Mouse (Mus musculus) layer of hippocampus, postnatal 10 days (tissue): ENCODE measurements around the gene Hsd3b4. TPM values are rescaled to one million over a fixed set of nuclear protein-coding genes. Genes with fewer than 3 reads are reported as not detected.
"Not testable (repeated sequence)": the region's sequence is repeated elsewhere in the genome, so short reads cannot be mapped to it uniquely, and the experiment has no call there.

Experiments
- DNase-seq, 2 experiments: peaks; one replicate each; pipeline ENCODE4 v3.0.0; 2021; ENCODE audit warnings: low spot score in 2 of 2
- long read RNA-seq: library from polyadenylated mRNA; stranded (forward); transcript quantifications from one replicate; pipeline ENCODE4 v2.0.0, GENCODE M21; 2023
- total RNA-seq, 2 experiments: library from RNA; stranded (reverse); gene quantifications; 2 replicates each; pipeline ENCODE4 v1.2.3; 2021

Gene Hsd3b4
- total RNA-seq: not detected
- long read RNA-seq: 0 reads

DNA sequence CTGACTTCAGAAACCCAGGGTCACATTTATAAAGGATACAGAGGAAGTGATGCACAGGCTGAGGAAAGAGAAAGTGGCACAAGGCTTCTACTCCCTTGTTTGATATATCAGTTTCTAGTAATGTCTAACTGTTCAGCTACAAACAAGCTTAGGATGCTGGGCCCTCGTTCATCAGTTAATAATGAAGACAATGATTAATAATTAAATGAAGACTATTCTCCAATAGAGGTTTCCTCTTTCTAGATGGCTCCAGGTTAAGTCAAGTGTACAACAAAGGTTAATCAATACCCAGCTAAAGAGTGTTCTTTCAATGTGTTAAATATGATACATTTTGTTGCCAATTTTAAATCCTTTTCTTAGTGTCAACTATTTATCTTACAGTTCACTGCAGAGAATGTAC, at the start of gene Hsd3b4:
Gene Hsd3b4 (minus strand): TSS at position 101 of the 400 bp plus-strand sequence.
- not testable (repeated sequence) for DNase-seq

DNA sequence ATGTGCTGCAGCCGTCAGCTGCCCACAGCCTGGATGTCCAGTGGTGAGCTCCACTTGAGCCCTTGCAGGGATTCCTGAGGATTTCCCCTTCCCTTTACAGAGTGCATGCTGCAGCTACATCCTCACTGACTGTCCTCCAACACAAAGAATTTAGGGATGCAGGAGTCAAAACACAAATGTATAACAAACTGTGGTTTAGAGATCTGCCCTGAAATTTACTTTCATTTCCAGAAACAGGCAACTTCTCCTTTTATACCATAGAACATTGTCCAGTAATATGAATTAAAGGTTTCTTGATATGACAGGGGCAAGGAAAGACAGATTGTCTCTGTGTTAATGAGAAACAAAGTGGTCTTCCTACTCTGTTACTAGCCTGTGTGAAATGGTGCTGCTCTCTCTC, 40.5 kb upstream of the Hsd3b4 start:
- not testable (repeated sequence) for DNase-seq

DNA sequence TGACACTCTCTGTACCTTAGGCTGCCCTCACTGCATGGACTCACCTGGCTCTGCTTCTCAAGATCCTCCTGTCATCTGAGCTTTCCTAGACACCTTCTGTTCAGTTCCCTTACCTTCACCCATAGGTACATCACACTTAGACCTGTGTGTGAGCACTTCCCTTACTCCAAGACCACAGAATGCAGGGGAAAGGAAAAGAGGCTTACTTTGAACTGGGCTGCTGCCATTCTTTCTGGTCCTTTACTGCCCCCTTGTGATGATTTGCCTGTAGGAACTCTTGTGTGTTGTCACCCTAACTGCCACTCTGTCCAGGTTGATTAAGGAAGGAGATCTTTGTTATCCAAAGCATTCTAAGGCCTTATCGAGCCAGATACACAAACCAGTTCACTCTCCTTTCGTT, 39.9 kb upstream of the Hsd3b4 start:
- DNase-seq: not testable (repeated sequence)

DNA sequence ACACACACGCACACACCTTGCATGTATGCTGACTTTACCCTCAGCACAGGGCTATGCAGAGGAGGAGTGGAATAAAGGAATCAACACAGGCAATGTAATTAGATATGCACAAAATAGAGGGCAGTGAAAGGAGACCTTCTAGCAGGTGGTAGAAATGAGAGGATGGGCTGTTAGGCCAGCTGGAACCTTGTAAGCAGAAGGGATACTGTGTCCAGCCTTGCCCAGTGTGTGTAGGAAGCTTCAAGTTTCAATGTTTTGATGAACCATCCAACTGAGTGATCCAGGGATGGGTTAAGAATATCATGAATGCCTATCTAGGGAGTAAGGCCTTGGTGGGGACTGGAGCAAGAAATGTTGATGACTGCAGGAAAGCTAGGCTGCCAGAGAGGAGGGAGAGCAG, 38.2 kb upstream of the Hsd3b4 start:
- DNase-seq: not testable (repeated sequence)

DNA sequence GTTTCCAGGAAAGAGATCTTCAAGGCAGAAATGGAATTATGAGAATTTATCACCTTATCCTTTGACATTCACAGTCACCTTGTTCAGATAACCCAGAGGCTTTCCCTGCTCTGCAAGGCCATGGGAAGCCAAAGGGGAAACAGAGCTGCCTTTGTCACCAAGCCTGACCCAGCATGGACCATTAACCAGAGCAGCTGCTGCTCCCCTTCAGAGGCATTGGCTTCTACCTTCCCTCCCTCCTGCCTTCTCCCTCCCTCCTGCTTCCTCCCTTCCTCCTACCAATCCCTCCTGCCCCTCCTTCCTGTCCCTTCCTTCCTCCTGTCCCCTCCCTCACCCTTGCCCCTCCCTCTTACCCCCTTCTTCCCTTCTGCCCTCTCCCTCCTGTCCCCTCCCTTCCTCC, 37.3 kb upstream of the Hsd3b4 start:
- not testable (repeated sequence) for DNase-seq

DNA sequence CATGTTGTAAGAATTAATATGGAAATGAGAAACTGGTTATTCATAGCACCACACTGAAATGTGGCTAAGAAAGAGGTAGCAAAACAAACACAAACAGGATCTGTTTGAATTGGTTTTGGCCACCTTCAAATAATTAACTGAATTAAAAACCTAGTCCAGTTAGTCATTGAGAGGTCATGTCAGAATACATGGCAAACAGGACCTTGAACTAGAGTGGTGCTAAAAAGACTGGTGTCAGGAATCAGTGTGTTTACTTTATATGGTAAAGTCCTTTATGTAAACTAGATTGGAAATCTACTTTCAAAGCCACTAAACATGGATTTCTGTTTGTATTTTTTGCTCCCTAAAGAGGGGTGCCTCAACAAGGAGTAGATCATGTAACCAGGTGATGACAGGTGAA, 14.7 kb upstream of the Hsd3b4 start:
- DNase-seq: not testable (repeated sequence)

DNA sequence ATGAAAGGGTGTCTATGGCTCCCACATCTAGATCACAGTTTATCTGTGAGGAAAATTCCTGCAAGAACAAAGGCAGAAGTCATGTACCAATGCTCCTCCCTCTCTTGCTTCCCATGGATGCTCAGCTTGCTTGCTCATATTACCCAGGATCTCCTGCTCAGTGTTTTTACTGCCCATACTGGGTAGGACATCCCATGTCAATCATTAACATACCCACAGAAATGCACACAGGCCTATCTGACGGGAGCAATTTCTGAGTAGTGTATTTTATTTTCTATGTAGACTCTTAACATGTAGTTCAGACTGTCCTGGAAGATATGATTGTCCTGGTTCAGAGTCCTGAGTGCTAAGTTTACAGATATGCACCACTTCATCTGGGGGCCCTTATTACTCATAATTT, 14.2 kb upstream of the Hsd3b4 start:
- not testable (repeated sequence) for DNase-seq

DNA sequence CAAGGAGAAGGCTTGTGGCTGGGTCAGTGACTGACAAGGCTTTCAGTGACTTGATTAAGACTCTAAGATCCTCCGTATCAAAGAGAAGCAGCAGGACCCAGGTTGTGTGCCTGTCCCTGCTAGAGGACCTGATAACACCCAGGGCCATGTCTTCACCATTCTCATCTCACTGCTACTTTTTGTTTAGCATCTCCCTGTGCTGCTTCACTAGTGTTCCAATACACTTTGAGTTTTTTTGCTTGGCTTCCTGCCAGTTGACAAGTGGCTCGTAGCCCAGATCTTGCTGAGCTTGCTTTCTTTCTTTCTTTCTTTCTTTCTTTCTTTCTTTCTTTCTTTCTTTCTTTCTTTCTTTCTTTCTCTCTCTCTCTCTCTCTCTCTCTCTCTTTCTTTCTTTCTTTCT, 12.5 kb upstream of the Hsd3b4 start:
- DNase-seq: not testable (repeated sequence)

DNA sequence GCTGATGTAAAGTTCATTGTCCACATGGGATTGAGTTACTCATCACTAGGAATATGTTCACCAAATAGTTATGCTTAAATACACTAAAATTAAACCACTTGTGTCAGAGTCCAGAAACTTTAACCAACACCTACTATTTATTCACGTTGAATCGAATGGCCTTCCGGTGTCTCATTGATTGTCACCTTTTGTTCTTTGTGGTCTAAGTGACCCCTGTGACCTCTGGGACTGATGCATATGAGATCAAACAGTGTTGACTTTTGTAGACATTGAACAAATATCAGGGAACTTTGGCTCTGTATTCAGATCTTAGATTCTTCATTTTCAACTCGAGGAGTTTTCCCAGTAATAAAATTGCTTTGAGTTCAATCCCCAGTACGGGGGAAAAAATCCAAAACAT, 3.1 kb downstream of the Hsd3b4 start:
- DNase-seq: not testable (repeated sequence)

DNA sequence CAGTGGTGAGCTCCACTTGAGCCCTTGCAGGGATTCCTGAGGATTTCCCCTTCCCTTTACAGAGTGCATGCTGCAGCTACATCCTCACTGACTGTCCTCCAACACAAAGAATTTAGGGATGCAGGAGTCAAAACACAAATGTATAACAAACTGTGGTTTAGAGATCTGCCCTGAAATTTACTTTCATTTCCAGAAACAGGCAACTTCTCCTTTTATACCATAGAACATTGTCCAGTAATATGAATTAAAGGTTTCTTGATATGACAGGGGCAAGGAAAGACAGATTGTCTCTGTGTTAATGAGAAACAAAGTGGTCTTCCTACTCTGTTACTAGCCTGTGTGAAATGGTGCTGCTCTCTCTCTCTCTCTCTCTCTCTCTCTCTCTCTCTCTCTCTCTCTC, 12.9 kb downstream of the Hsd3b4 start:
- DNase-seq: not testable (repeated sequence)

DNA sequence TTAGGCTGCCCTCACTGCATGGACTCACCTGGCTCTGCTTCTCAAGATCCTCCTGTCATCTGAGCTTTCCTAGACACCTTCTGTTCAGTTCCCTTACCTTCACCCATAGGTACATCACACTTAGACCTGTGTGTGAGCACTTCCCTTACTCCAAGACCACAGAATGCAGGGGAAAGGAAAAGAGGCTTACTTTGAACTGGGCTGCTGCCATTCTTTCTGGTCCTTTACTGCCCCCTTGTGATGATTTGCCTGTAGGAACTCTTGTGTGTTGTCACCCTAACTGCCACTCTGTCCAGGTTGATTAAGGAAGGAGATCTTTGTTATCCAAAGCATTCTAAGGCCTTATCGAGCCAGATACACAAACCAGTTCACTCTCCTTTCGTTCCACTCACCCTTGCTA, 13.6 kb downstream of the Hsd3b4 start:
- DNase-seq: not testable (repeated sequence)

DNA sequence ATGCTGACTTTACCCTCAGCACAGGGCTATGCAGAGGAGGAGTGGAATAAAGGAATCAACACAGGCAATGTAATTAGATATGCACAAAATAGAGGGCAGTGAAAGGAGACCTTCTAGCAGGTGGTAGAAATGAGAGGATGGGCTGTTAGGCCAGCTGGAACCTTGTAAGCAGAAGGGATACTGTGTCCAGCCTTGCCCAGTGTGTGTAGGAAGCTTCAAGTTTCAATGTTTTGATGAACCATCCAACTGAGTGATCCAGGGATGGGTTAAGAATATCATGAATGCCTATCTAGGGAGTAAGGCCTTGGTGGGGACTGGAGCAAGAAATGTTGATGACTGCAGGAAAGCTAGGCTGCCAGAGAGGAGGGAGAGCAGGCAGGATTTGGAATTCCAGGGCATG, 15.3 kb downstream of the Hsd3b4 start:
- DNase-seq: not testable (repeated sequence)

DNA sequence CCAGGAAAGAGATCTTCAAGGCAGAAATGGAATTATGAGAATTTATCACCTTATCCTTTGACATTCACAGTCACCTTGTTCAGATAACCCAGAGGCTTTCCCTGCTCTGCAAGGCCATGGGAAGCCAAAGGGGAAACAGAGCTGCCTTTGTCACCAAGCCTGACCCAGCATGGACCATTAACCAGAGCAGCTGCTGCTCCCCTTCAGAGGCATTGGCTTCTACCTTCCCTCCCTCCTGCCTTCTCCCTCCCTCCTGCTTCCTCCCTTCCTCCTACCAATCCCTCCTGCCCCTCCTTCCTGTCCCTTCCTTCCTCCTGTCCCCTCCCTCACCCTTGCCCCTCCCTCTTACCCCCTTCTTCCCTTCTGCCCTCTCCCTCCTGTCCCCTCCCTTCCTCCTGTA, 16.1 kb downstream of the Hsd3b4 start:
- DNase-seq: not testable (repeated sequence)

DNA sequence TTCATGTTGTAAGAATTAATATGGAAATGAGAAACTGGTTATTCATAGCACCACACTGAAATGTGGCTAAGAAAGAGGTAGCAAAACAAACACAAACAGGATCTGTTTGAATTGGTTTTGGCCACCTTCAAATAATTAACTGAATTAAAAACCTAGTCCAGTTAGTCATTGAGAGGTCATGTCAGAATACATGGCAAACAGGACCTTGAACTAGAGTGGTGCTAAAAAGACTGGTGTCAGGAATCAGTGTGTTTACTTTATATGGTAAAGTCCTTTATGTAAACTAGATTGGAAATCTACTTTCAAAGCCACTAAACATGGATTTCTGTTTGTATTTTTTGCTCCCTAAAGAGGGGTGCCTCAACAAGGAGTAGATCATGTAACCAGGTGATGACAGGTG, 38.8 kb downstream of the Hsd3b4 start:
- DNase-seq: not testable (repeated sequence)

DNA sequence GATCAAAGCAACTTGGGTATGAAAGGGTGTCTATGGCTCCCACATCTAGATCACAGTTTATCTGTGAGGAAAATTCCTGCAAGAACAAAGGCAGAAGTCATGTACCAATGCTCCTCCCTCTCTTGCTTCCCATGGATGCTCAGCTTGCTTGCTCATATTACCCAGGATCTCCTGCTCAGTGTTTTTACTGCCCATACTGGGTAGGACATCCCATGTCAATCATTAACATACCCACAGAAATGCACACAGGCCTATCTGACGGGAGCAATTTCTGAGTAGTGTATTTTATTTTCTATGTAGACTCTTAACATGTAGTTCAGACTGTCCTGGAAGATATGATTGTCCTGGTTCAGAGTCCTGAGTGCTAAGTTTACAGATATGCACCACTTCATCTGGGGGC, 39.3 kb downstream of the Hsd3b4 start:
- not testable (repeated sequence) for DNase-seq

DNA sequence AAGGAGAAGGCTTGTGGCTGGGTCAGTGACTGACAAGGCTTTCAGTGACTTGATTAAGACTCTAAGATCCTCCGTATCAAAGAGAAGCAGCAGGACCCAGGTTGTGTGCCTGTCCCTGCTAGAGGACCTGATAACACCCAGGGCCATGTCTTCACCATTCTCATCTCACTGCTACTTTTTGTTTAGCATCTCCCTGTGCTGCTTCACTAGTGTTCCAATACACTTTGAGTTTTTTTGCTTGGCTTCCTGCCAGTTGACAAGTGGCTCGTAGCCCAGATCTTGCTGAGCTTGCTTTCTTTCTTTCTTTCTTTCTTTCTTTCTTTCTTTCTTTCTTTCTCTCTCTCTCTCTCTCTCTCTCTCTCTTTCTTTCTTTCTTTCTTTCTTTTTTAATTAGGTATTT, 41.0 kb downstream of the Hsd3b4 start:
- DNase-seq: not testable (repeated sequence)

DNA sequence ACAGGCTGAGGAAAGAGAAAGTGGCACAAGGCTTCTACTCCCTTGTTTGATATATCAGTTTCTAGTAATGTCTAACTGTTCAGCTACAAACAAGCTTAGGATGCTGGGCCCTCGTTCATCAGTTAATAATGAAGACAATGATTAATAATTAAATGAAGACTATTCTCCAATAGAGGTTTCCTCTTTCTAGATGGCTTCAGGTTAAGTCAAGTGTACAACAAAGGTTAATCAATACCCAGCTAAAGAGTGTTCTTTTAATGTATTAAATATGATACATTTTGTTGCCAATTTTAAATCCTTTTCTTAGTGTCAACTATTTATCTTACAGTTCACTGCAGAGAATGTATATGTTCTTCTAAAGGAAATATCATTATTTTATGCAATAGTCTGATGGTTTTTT, 53.3 kb downstream of the Hsd3b4 start, which contains the start of gene Gm4450:
Gene Gm4450 (minus strand): TSS at position 101 of the 400 bp plus-strand sequence.
- not testable (repeated sequence) for DNase-seq

DNA sequence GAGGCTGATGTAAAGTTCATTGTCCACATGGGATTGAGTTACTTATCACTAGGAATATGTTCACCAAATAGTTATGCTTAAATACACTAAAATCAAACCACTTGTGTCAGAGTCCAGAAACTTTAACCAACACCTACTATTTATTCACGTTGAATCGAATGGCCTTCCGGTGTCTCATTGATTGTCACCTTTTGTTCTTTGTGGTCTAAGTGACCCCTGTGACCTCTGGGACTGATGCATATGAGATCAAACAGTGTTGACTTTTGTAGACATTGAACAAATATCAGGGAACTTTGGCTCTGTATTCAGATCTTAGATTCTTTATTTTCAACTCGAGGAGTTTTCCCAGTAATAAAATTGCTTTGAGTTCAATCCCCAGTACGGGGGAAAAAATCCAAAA, 56.5 kb downstream of the Hsd3b4 start:
- not testable (repeated sequence) for DNase-seq

Other genes starting within 250 kb of the Hsd3b4 start
- gene Hmgcs2, start 230.1 kb downstream of the Hsd3b4 start, total RNA-seq: 10 to 100 TPM; 11.5 to 13.6 TPM
- gene Phgdh, start 170.5 kb downstream of the Hsd3b4 start, total RNA-seq: 10 to 100 TPM; 78.3 to 94.2 TPM
- gene Zfp697, start 128.1 kb downstream of the Hsd3b4 start, total RNA-seq: 10 to 100 TPM; 29.6 to 31.3 TPM
- gene Gm4450, start 53.4 kb downstream of the Hsd3b4 start, total RNA-seq: not detected
- gene Gm10681, start 78.3 kb upstream of the Hsd3b4 start, total RNA-seq: not detected
- gene Hsd3b5, start 119.7 kb upstream of the Hsd3b4 start, total RNA-seq: not detected
- gene Hsd3b2, start 214.0 kb upstream of the Hsd3b4 start, total RNA-seq: under 1 TPM in 1 of 2 experiments, not detected in 1; 0.09 TPM